Mouse (Mus musculus): ENCODE measurements around the gene Scube3. TPM values are rescaled to one million over a fixed set of nuclear protein-coding genes. Genes with fewer than 3 reads are reported as not detected.

Gene Scube3
- total RNA-seq (2023), result not detected in 4 replicates

GRCm38 (mm10) chr17:28141771-28142699, at the start of gene Scube3:
Scube3 (plus strand) TSS chr17:28142141.

GRCm38 (mm10) chr17:28176775-28177539, 35.0 kb downstream of the Scube3 start, which contains the start of gene Zfp523:
Zfp523 (plus strand) TSS chr17:28177129.

DNA sequence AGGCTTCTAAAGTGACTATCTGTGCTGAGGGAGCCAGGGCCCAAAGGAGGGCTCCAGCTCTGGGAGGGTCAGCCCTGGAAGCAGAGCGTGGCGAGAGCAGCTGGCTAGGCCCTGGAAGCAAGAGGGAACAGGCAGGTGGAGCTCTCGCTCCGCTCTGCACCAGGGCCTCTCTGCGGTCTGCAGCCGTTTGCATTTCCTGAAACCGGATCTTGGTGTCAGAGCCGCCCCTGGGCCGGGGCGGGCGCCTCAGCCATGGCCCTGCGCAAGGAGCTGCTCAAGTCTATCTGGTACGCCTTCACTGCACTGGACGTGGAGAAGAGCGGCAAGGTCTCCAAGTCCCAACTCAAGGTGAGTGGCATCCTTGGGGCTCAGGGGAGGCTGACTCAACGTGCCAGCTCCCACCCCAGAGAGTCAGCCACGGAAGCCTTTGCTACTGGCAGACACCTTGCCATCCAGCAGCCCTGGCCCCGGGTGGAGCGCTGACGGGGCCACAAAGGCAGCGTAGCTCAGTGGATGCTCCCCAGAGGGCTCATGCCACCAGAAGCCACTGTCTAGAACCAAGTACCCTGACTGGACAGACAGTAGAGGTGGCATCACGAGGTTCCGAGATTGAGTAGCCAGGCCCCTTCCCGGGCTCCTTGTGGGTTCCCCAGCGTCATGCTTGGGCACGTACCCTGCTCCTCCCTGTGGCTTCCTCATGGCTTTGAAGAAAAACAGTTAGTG, 65.8 kb downstream of the Scube3 start, which contains the start of gene Def6:
Def6 (plus strand) TSS at position 188 of the 723 bp plus-strand sequence.

Other genes starting within 250 kb of the Scube3 start
- 34.3 to 44.8 TPM (median 37.8 TPM) in 4 replicates for gene Anks1, start 232.8 kb upstream of the Scube3 start, total RNA-seq (2023)
- 34.7 to 54.1 TPM (median 42.4 TPM) in 4 replicates for gene Taf11, start 232.3 kb upstream of the Scube3 start, total RNA-seq (2023)
- gene Tcp11, start 61.5 kb upstream of the Scube3 start, total RNA-seq (2023), result 7.1 to 10.2 TPM (median 8.4 TPM) in 4 replicates
- 13.8 to 21.3 TPM (median 16.3 TPM) in 4 replicates for gene Zfp523, start 35.0 kb downstream of the Scube3 start, total RNA-seq (2023)
- gene Def6, start 65.6 kb downstream of the Scube3 start, total RNA-seq (2023), result 75.4 to 84.6 TPM (median 78.8 TPM) in 4 replicates
- 25.7 to 29.5 TPM (median 28.4 TPM) in 4 replicates for gene Ppard, start 90.6 kb downstream of the Scube3 start, total RNA-seq (2023)
- gene Fance, start 171.4 kb downstream of the Scube3 start, total RNA-seq (2023), result 26.2 to 36.6 TPM (median 32.1 TPM) in 4 replicates
- 1,486 to 1,599 TPM (median 1,559 TPM) in 4 replicates for gene Rpl10a, start 186.3 kb downstream of the Scube3 start, total RNA-seq (2023)
- gene Tead3, start 208.7 kb downstream of the Scube3 start, total RNA-seq (2023), result 0.17 to 0.24 TPM in 2 of 4 replicates, not detected in the others
- gene Tulp1, start 223.1 kb downstream of the Scube3 start, total RNA-seq (2023), result not detected in 4 replicates